Mouse (Mus musculus) embryonic facial prominence, embryonic 10.5 days (tissue): ENCODE data around the gene Syce3. TPM values are rescaled to one million over a fixed set of nuclear protein-coding genes. Genes with fewer than 3 reads are reported as not detected.

Source experiments
- DNase-seq: peaks from one replicate; pipeline ENCODE4 v3.0.0-alpha.2; 2017; ENCODE audit warnings: low spot score
- H3K27ac ChIP-seq: fragments of 300-500 bp; sonication (generic); replicated peaks from 2 replicates; pipeline ENCODE4 v1.5.1; 2016; ENCODE audit warnings: mild to moderate bottlenecking
- H3K27me3 ChIP-seq: fragments of 300-500 bp; sonication (generic); replicated peaks from 2 replicates; pipeline ENCODE4 v1.6.1; 2016; ENCODE audit warnings: low read depth, mild to moderate bottlenecking; ENCODE audit not compliant: poor library complexity, severe bottlenecking
- H3K36me3 ChIP-seq: fragments of 300-500 bp; sonication (generic); replicated peaks from 2 replicates; pipeline ENCODE4 v1.6.1; 2016; ENCODE audit warnings: mild to moderate bottlenecking, moderate library complexity
- H3K4me1 ChIP-seq: fragments of 300-500 bp; sonication (generic); 2 replicates; pipeline ENCODE4 v1.6.1; 2016
- H3K4me3 ChIP-seq: fragments of 300-500 bp; sonication (generic); 2 replicates; pipeline ENCODE4 v1.5.1; 2016; ENCODE audit warnings: mild to moderate bottlenecking, moderate library complexity
- H3K9me3 ChIP-seq: fragments of 300-500 bp; sonication (generic); 2 replicates; pipeline ENCODE4 v1.6.1; 2016; ENCODE audit warnings: mild to moderate bottlenecking
- WGBS: fragments of 180-500 bp; shearing (Covaris S2); methylation state at CpG from one replicate; pipeline ENCODE4 v1.1.7; 2016; 5-methylcytosine and 5-hydroxymethylcytosine counted together
- polyA plus RNA-seq: library from polyadenylated mRNA; unstranded; fragments of >200 nt; fragmentation: Nextera tagmentation; extraction: Ambion mirVana; gene quantifications from 2 replicates; pipeline ENCODE4 v1.2.1, GENCODE M21; 2016

Gene Syce3
- polyA plus RNA-seq, 1 experiment from 2014 or later = not detected

DNA sequence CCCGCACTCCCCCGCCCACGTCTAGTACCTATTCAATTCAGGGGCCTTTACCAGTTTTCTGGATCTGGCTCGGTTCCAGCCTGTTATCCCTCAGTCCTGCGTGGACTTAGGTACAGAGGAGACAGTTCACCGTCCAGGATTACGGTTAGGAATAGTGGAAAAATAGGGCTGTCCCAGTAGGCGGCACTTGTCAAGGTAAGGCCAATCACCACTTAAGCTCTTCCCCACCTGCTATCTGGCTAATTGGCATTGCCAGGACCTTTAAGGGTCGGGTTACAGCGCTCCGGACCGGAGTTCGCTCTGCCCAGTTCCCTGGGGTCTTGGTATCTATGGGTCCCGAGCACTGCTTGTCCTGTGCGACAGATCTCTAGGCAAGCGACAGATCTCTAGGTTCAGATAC, 33.3 kb downstream of the Syce3 start, which contains the start of gene Tymp:
Gene Tymp (minus strand): TSS at position 83 of the 400 bp plus-strand sequence.
- Histone ChIP-seq H3K27me3 (peaks cover 74% of the 10 kb centered on the region), H3K4me3 (peak within 1 kb of the TSS; percentile 32), H3K9me3 (no peaks in the 10 kb centered on the region), H3K4me1 (peaks cover 59% of the 10 kb centered on the region), H3K27ac (no peak within 1 kb of the TSS), H3K36me3 (peaks cover 10% of the 10 kb centered on the region)
- DNase-seq = no peak
- WGBS = 15% methylated on average over 16 of the region's 16 CpGs

- no peak for DNase-seq
- WGBS = 82% methylated on average over 7 of the region's 7 CpGs
- peaks cover 19% of the 10 kb centered on the region for H3K36me3 ChIP-seq
- peaks cover 60% of the 10 kb centered on the region for H3K4me1 ChIP-seq
- no peak overlapping the region for H3K27ac ChIP-seq
- H3K4me3 ChIP-seq = no peak overlapping the region
- H3K9me3 ChIP-seq = no peaks in the 10 kb centered on the region
- H3K27me3 ChIP-seq = peaks cover 65% of the 10 kb centered on the region
Observed at GRCm38 (mm10) chr15:89376040-89376439, 34.3 kb downstream of the Syce3 start.

DNA sequence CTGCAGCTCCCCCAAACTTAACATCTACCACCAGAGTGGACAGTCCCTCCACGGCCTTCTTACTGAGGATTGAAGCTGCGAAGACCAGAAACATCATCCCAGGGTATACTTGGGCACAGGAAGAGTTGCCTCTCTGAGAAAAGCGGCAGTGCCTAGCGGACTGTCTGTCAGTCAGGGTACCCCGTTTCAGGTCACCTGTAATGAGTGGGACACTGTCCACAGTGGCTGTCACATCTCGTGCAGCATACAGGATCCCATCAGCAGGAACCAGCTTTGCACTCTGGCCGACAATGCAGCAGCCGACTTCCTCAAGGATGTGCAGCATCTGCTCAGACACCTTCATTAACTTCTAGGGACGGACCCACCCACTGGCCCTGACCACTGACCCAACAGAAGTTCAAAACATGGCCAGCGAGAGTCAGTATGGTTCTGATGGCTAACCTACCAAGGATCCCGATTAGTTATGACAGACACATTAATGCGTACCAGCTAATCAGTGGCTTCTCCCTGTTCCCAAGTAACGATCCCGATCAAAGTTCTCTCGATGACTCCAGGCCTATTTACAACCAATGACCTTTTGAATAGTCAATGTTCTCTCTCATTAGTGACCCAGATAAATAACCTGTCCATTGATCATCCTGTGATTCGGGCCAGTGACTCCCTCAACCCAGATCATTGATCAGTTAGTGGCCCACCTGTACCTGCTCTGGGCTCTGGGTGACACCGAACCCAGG, 35.3 kb downstream of the Syce3 start:
- Histone ChIP-seq H3K4me1 (peaks cover 60% of the 10 kb centered on the region), H3K27ac (no peak overlapping the region)
- DNase-seq = no peak

GRCm38 (mm10) chr15:89374340-89374739, 36.0 kb downstream of the Syce3 start:
- H3K9me3 ChIP-seq = no peaks in the 10 kb centered on the region
- peak overlapping the region; percentile 94 for H3K27ac ChIP-seq
- peak overlapping the region; percentile 73 for H3K4me3 ChIP-seq
- no peak for DNase-seq
- H3K4me1 ChIP-seq = peaks cover 58% of the 10 kb centered on the region
- 46% methylated on average over 9 of the region's 9 CpGs for WGBS
- H3K36me3 ChIP-seq = peaks cover 36% of the 10 kb centered on the region
- peaks cover 48% of the 10 kb centered on the region for H3K27me3 ChIP-seq

More for the DNA sequence above, 35.3 kb downstream of the Syce3 start:
- WGBS = 92% methylated on average over 17 of the region's 17 CpGs
- H3K27me3 ChIP-seq = peaks cover 55% of the 10 kb centered on the region
- H3K4me3 ChIP-seq = peak overlapping the region; percentile 73
- no peaks in the 10 kb centered on the region for H3K9me3 ChIP-seq
- H3K36me3 ChIP-seq = peaks cover 30% of the 10 kb centered on the region

- WGBS = under 1% methylated on average over 42 of the region's 42 CpGs
- peaks cover 43% of the 10 kb centered on the region for H3K27me3 ChIP-seq
- peak within 1 kb of the TSS; percentile 73 for H3K4me3 ChIP-seq
- peaks cover 41% of the 10 kb centered on the region for H3K36me3 ChIP-seq
- peak within 1 kb of the TSS; percentile 94 for H3K27ac ChIP-seq
- peaks cover 52% of the 10 kb centered on the region for H3K4me1 ChIP-seq
- peak; percentile 96 for DNase-seq
- no peaks in the 10 kb centered on the region for H3K9me3 ChIP-seq
Observed at GRCm38 (mm10) chr15:89373762-89374248, 36.5 kb downstream of the Syce3 start, which contains the start of gene Sco2. Sco2 (minus strand) TSS chr15:89373846.

DNA sequence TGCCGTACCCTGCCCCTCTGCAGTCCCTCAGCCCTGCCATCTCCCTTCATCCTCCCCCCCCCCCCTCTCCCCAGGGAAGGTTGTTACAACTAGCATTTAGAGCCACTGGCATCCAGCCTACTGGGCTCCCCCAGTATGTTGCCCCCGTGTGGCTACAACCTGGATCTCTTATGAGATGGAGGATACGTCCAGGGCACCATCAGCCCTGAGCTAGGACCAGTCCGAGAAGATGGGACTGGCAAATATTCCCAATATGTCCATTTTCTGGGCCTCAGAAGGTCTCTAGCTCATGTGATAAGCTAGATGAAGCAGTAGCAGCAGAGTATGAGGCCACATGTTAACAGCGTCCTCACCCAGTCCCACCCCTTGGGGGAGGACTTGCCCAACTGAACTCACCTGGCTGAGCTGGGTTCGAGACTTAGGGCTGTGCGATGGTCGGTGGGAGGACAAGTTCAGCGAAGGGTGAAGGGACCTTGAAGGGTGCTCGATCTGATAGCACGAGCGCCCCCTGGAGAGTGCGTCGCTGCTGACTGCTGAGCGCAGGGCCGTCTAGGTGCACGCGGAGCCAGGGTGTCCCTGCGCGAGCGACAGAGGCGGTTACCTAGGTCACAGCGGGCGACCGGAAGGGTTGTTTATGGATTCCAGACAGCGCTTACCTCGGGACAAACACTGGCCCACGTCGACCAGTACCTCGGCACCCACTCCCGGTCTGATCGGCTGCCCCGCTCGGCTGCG, 37.1 kb downstream of the Syce3 start:
- 2% methylated on average over 35 of the region's 35 CpGs for WGBS
- H3K27ac ChIP-seq = peak overlapping the region; percentile 94

DNA sequence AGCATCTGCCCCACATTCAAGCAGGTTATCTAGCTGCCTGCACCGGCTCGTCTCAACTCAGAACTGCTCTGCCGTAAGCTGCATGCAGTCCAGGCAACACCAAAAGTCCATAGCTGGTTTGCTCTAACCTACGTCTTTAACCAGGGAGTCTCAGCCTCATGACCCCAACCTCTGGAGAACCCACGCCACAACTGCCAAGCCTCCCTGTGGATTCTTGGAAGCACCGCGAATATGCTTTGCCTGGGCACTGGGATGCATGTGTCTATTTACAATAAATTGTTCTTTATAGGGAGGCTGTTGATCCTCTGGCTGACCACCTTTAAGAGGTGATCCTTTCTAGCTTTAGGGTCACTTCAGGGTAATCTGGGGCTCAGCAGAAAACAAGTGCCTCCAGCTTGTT, 37.8 kb downstream of the Syce3 start:
- H3K4me1 ChIP-seq = peaks cover 40% of the 10 kb centered on the region
- H3K27ac ChIP-seq = peak overlapping the region; percentile 94; the same call in 1 of the 2 replicates
- WGBS = 84% methylated on average over 7 of the region's 7 CpGs
- H3K27me3 ChIP-seq = peaks cover 30% of the 10 kb centered on the region
- H3K9me3 ChIP-seq = no peaks in the 10 kb centered on the region
- H3K4me3 ChIP-seq = peak overlapping the region; percentile 73
- H3K36me3 ChIP-seq = peaks cover 54% of the 10 kb centered on the region
- DNase-seq = no peak

More for the DNA sequence above, 37.1 kb downstream of the Syce3 start:
- Histone ChIP-seq H3K4me3 (peak overlapping the region; percentile 73), H3K27me3 (peaks cover 37% of the 10 kb centered on the region), H3K9me3 (no peaks in the 10 kb centered on the region), H3K4me1 (peaks cover 46% of the 10 kb centered on the region), H3K36me3 (peaks cover 48% of the 10 kb centered on the region)
- peak; percentile 86 for DNase-seq

DNA sequence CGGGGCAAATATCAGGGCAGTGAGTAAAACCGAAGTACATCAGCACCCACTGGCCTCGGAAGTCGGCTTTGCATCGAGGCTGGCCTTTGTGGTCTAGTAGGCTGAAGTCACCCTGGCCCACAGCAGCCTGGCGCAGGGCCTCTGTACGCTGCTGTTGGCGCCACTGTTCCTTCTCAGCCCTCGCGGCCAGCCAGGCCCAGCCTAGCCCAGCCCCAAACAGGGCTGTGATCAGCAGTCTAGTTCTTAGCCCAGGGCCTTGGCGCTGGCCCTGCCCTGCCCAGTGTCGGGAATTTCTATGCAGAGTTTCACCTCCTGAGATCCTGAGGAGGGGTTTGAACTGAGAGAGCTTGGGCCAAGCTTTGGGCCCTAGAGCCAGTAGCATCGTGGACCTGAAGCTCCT, 38.2 kb downstream of the Syce3 start:
- no peak for DNase-seq
- 90% methylated on average over 13 of the region's 13 CpGs for WGBS
- H3K4me1 ChIP-seq = peaks cover 35% of the 10 kb centered on the region
- peaks cover 59% of the 10 kb centered on the region for H3K36me3 ChIP-seq
- H3K9me3 ChIP-seq = no peaks in the 10 kb centered on the region
- H3K27me3 ChIP-seq = peaks cover 26% of the 10 kb centered on the region
- peak overlapping the region; percentile 73; the same call in 1 of the 2 replicates for H3K4me3 ChIP-seq
- H3K27ac ChIP-seq = no peak overlapping the region

GRCm38 (mm10) chr15:89365141-89365551, 45.2 kb downstream of the Syce3 start:
- H3K27me3 ChIP-seq = no peaks in the 10 kb centered on the region
- no peak for DNase-seq
- H3K36me3 ChIP-seq = peaks cover 100% of the 10 kb centered on the region
- H3K9me3 ChIP-seq = no peaks in the 10 kb centered on the region
- WGBS = 94% methylated on average over 4 of the region's 4 CpGs
- no peak overlapping the region for H3K4me3 ChIP-seq
- H3K4me1 ChIP-seq = no peaks in the 10 kb centered on the region
- no peak overlapping the region for H3K27ac ChIP-seq

DNA sequence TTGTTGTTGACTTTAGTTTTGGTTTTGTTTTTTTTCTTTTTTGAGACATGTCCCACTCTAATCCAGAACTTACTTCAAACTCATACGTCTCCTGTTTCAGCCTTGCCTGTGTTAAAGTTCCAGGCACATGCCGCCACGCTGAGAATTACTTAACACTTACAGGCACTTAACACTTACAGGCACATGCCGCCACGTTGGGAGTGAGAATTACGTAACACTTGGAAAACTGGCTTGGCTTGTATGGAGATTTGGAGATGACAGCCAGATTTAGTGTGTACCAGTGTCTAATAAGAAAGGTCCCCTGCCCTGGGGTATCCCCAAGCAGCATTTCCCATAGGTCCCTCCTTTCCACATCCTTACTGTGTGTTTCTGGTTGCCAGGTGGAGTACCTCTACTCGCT, 47.3 kb downstream of the Syce3 start:
- Histone ChIP-seq H3K4me3 (no peak overlapping the region), H3K27me3 (no peaks in the 10 kb centered on the region), H3K9me3 (no peaks in the 10 kb centered on the region), H3K27ac (no peak overlapping the region), H3K4me1 (peaks cover 9% of the 10 kb centered on the region), H3K36me3 (peaks cover 99% of the 10 kb centered on the region)
- DNase-seq = no peak
- WGBS = 95% methylated on average over 7 of the region's 7 CpGs

- Histone ChIP-seq H3K9me3 (no peaks in the 10 kb centered on the region), H3K36me3 (peaks cover 70% of the 10 kb centered on the region), H3K4me1 (peaks cover 34% of the 10 kb centered on the region), H3K27me3 (no peaks in the 10 kb centered on the region), H3K27ac (no peak overlapping the region), H3K4me3 (no peak overlapping the region)
- 92% methylated on average over 3 of the region's 3 CpGs for WGBS
- no peak for DNase-seq
Observed at GRCm38 (mm10) chr15:89358784-89359183, 51.5 kb downstream of the Syce3 start.

DNA sequence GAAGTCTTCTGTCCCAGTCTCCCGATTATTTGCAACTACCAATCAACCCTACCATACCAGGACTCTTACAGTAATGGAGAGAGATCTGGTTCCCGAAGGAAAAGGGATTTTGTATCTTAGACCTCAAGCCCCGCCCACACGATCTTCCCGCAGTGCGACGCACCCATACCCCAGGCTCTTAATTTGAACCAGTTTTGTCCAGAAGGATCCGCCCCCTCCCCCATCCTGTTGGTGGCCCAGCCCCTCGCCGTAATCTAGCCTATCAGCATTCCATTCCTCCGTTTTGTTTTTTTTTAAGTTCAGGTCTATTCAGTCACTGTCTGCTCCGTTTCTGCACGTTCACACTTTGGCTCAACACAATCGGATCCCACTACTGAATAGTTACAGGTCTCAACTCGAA, 53.9 kb downstream of the Syce3 start:
- Histone ChIP-seq H3K36me3 (peaks cover 70% of the 10 kb centered on the region), H3K27ac (peak overlapping the region; percentile 96), H3K4me3 (peak overlapping the region; percentile 88), H3K27me3 (no peaks in the 10 kb centered on the region), H3K9me3 (no peaks in the 10 kb centered on the region), H3K4me1 (peaks cover 37% of the 10 kb centered on the region)
- DNase-seq = peak; percentile 95
- WGBS = under 1% methylated on average over 15 of the region's 15 CpGs
